9 mouse cellular contexts compared by ENCODE assay signal in genomic region chr11:109032729-109033128, GRCm38 (mm10).
DNase-seq lines count a peak whose midpoint lies in the region; ATAC-seq lines count a peak whose summit lies in the region.
"Had no signal": no experiment of that assay in that cellular context is flagged by ENCODE, and none has a peak within 500 bp of the region (broad histone marks: within the 10 kb centered on the region; RNA-seq: fewer than 3 reads in every experiment).

No protein-coding gene starts in this region.

- peak; percentile 34 to 70 for DNase-seq in cerebellum, postnatal 4 days (ENCODE audit: low spot score in 2 of 2)
- DNase-seq in cerebellum, adult 11-12 months = no peak
- peak; percentile 71 to 86 for DNase-seq in layer of hippocampus, postnatal 14 days (ENCODE audit: low spot score in 2 of 2)
- DNase-seq in midbrain, embryonic 14.5 days = peak; percentile 76
- DNase-seq in yolk sac, embryonic 10.5 days (ENCODE audit: low spot score) = no peak
- no peak for DNase-seq in heart, postnatal 25 days (ENCODE audit: low spot score)
- DNase-seq: kidney, adult 9 months had no signal

- H3K9ac ChIP-seq in forebrain, embryonic 13.5 days = no peak overlapping the region
- no peak overlapping the region for H3K9ac ChIP-seq in midbrain, embryonic 14.5 days (replicated peaks; ENCODE audit: low read length)

- intact Hi-C loops in heart, postnatal 25 days (cut with DNase I) = loop anchor here (5.0 kb wide), 2 partner anchors 105 to 580 kb away; no protein-coding TSS in a partner anchor

- 7% methylated on average over 6 of the region's 6 CpGs for WGBS in forebrain, embryonic 13.5 days
- 14% methylated on average over 6 of the region's 6 CpGs for WGBS in midbrain, embryonic 14.5 days

- H3K4me1 ChIP-seq in forebrain, embryonic 13.5 days = peaks cover 28% of the 10 kb centered on the region
- H3K4me1 ChIP-seq in midbrain, embryonic 14.5 days (ENCODE audit: control insufficient read depth, insufficient read depth, low read length) = peaks cover 5% of the 10 kb centered on the region

- H3K9me3 ChIP-seq in forebrain, embryonic 13.5 days (replicated peaks) = no peaks in the 10 kb centered on the region
- no peaks in the 10 kb centered on the region for H3K9me3 ChIP-seq in midbrain, embryonic 14.5 days (ENCODE audit: control insufficient read depth, low read length)

- peak overlapping the region; percentile 10; the same call in 1 of the 2 replicates for H3K27ac ChIP-seq in forebrain, embryonic 13.5 days
- peak overlapping the region; percentile 45; the same call in 1 of the 2 replicates for H3K27ac ChIP-seq in midbrain, embryonic 14.5 days (replicated peaks; ENCODE audit: low read depth, low read length)

- no peaks in the 10 kb centered on the region for H3K27me3 ChIP-seq in forebrain, embryonic 13.5 days
- H3K27me3 ChIP-seq in midbrain, embryonic 14.5 days (ENCODE audit: control insufficient read depth, insufficient read depth, low read length) = no peaks in the 10 kb centered on the region

- ATAC-seq in forebrain, embryonic 13.5 days = peak; percentile 58
- peak; percentile 17; the same call in 1 of the 2 replicates for ATAC-seq in midbrain, embryonic 14.5 days (ENCODE audit: low FRiP score, low TSS enrichment)
- ATAC-seq in megakaryocyte, adult 5-6 weeks (ENCODE audit: poor library complexity, severe bottlenecking) = no peak

- H3K4me2 ChIP-seq in forebrain, embryonic 13.5 days = no peak overlapping the region; the same call in 1 of the 2 replicates
- no peak overlapping the region for H3K4me2 ChIP-seq in midbrain, embryonic 14.5 days (ENCODE audit: low read length)

- no peak overlapping the region for H3K4me3 ChIP-seq in forebrain, embryonic 13.5 days
- H3K4me3 ChIP-seq in midbrain, embryonic 14.5 days (replicated peaks; ENCODE audit: low read depth, low read length) = no peak overlapping the region

- H3K36me3 ChIP-seq in forebrain, embryonic 13.5 days (ENCODE audit: poor library complexity, severe bottlenecking) = no peaks in the 10 kb centered on the region
- no peaks in the 10 kb centered on the region for H3K36me3 ChIP-seq in midbrain, embryonic 14.5 days (ENCODE audit: control insufficient read depth, insufficient read depth, low read length)

Comparison
In these comparisons a context has a peak if more than half of its experiments do, and no peak if none do; other contexts are left out.
1. DNase-seq: peak in cerebellum, postnatal 4 days (2 of 2), layer of hippocampus, postnatal 14 days (2 of 2) and midbrain, embryonic 14.5 days (single experiment); none in cerebellum, adult 11-12 months (single experiment), yolk sac, embryonic 10.5 days (single experiment) and heart, postnatal 25 days (single experiment).